Mouse (Mus musculus) megakaryocyte, adult 5-6 weeks (primary cell): Measurements from ENCODE around the gene Arhgap32. TPM values are rescaled to one million over a fixed set of nuclear protein-coding genes. Genes with fewer than 3 reads are reported as not detected.
"Not testable (repeated sequence)": the region's sequence is repeated elsewhere in the genome, so short reads cannot be mapped to it uniquely, and the experiment has no call there.

Experiments used
- ATAC-seq: 2 replicates; pipeline ENCODE4 v1.8.0; 2016; ENCODE audit warnings: mild to moderate bottlenecking, inconsistent platforms; ENCODE audit not compliant: poor library complexity, severe bottlenecking
- total RNA-seq, 2 experiments: library from RNA; stranded (forward) in 1 of 2; stranded (reverse) in 1 of 2; fragments of 153-499, 151-499 nt in 1 of 2; fragments of 221-1000, 200-1000 nt in 1 of 2; gene quantifications; 2 replicates each; pipeline versions ENCODE4 v1.2.3 to v1.2.4; 2015 to 2017

Arhgap32 gene
- 4.9 and 5.0 TPM in 2 replicates for total RNA-seq (2015)
- 1.5 and 2.8 TPM in 2 replicates for total RNA-seq (2017)

- ATAC-seq: no peak
Measured at GRCm38 (mm10) chr9:32115786-32116185, at the start of gene Arhgap32. TSS of gene Arhgap32 (plus strand) at chr9:32116136.

- no peak for ATAC-seq
Measured at GRCm38 (mm10) chr9:32072778-32073177, 43.2 kb upstream of the Arhgap32 start.

GRCm38 (mm10) chr9:32088106-32088776 lies 27.7 kb upstream of the Arhgap32 start:
- no peak for ATAC-seq

GRCm38 (mm10) chr9:32088882-32089281 lies 27.1 kb upstream of the Arhgap32 start:
- ATAC-seq: no peak

- no peak for ATAC-seq
Measured at GRCm38 (mm10) chr9:32093456-32093855, 22.5 kb upstream of the Arhgap32 start.

- ATAC-seq: peak; percentile 54
Measured at GRCm38 (mm10) chr9:32094351-32095120, 21.4 kb upstream of the Arhgap32 start.

- ATAC-seq: no peak
Measured at GRCm38 (mm10) chr9:32095511-32095910, 20.4 kb upstream of the Arhgap32 start.

GRCm38 (mm10) chr9:32096541-32096940 lies 19.4 kb upstream of the Arhgap32 start:
- no peak for ATAC-seq

GRCm38 (mm10) chr9:32097123-32097522 lies 18.8 kb upstream of the Arhgap32 start:
- ATAC-seq: no peak

GRCm38 (mm10) chr9:32098425-32099155 lies 17.3 kb upstream of the Arhgap32 start:
- no peak for ATAC-seq

GRCm38 (mm10) chr9:32100561-32100960 lies 15.4 kb upstream of the Arhgap32 start:
- ATAC-seq: no peak

GRCm38 (mm10) chr9:32101488-32101887 lies 14.4 kb upstream of the Arhgap32 start:
- no peak for ATAC-seq

GRCm38 (mm10) chr9:32104670-32105069 lies 11.3 kb upstream of the Arhgap32 start:
- no peak for ATAC-seq

- ATAC-seq: no peak
Measured at GRCm38 (mm10) chr9:32110376-32110775, 5.6 kb upstream of the Arhgap32 start.

GRCm38 (mm10) chr9:32116272-32116671 lies 336 bp downstream of the Arhgap32 start:
- ATAC-seq: no peak

- ATAC-seq: peak; percentile 99
Measured at GRCm38 (mm10) chr9:32117876-32118275, 1.9 kb downstream of the Arhgap32 start.

GRCm38 (mm10) chr9:32118433-32118832 lies 2.5 kb downstream of the Arhgap32 start:
- no peak for ATAC-seq

GRCm38 (mm10) chr9:32119586-32119985 lies 3.6 kb downstream of the Arhgap32 start:
- ATAC-seq: no peak

GRCm38 (mm10) chr9:32120162-32120561 lies 4.2 kb downstream of the Arhgap32 start:
- no peak for ATAC-seq

GRCm38 (mm10) chr9:32121271-32121670 lies 5.3 kb downstream of the Arhgap32 start:
- not testable (repeated sequence) for ATAC-seq

- ATAC-seq: no peak
Measured at GRCm38 (mm10) chr9:32136195-32136594, 20.3 kb downstream of the Arhgap32 start.
